Mouse (Mus musculus) spleen, adult 2 months (tissue): ENCODE measurements around the gene Prss57.

Experiments
- CTCF ChIP-seq: fragments of 200-500 bp; IDR thresholded peaks from 2 replicates; pipeline ENCODE4 v1.5.1; 2011; ENCODE audit warnings: mild to moderate bottlenecking, inconsistent platforms; ENCODE audit not compliant: insufficient read depth, insufficient read length, insufficient replicate concordance; ENCODE audit errors: extremely low read depth
- POLR2A ChIP-seq: fragments of 200-500 bp; IDR thresholded peaks from 2 replicates; pipeline ENCODE4 v1.6.1; 2011; ENCODE audit warnings: low read depth, low read length, inconsistent platforms

DNA sequence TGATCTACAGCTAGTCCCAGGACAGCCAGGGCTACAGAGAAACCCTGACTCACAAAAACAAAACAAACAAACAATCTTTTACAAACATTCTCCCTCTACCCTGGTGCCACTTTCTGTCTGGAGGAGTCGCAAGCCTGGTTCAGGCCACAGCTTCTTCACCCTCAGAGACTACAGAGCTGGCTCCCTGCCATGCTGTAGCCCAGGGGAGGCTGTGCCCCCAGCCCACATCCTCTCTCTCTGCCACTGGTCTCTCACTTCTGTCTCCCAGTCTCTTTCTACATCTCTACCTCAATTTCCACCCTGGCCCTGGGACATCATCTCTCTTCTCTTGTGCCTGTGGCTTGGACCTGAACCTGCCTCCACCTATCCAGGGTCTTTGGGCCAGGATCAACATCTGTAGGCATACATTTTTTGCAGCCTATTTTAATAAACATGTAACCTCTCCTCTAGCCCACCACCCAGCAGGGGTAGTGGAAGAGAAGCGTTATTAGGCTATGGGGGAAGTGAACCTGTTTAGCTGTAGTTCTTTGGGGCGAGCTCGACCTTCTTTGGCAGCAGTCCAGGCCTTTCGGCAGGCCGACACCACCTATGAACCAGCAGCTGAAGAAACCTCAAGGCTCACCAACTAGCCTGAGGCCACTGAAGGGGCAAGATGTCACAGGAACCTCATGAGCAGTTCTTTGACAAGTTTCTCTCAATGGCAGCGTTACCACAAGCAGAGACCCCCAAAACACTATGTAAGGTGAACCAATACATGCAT lies 41.4 kb upstream of the Prss57 start:
- TF ChIP-seq CTCF (no peak), POLR2A (no peak)
